Mouse (Mus musculus): ENCODE measurements around the gene Acta2. TPM values are rescaled to one million over a fixed set of nuclear protein-coding genes. Genes with fewer than 3 reads are reported as not detected.

Gene Acta2
- polyA plus RNA-seq, 1 experiment, result 2,495 TPM

DNA sequence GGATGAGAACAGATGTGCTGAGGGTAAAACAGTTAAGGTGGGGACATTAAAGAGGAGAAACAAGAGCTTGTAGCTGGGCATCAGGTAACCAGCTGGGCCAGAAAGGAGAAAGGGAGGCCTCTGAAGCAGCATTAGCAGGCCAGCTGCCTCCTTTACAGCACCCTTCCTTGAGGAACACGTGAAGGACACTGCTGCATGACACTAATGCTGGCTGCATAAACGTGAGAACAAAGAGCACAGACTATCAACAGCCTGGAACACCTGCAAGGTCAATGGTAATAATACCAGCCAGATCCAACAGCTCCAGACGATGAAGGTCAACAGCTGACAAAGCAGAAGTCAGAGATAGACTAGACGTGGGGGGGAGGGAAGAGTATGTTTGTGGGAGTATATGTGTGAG is 41.3 kb downstream of the Acta2 start:
- Histone ChIP-seq H3K36me3 (ENCODE audit: control insufficient read depth, insufficient read depth) (peaks cover 8% of the 10 kb centered on the region), H3ac (ENCODE audit: control insufficient read depth, insufficient read length) (no peak overlapping the region), H3K27me3 (ENCODE audit: control insufficient read depth, insufficient read depth, insufficient read length) (no peaks in the 10 kb centered on the region), H3K4me2 (ENCODE audit: low read depth) (no peak overlapping the region), H3K79me2 (ENCODE audit: control insufficient read depth, insufficient read depth) (peaks cover 61% of the 10 kb centered on the region), H3K4me3 (no peak overlapping the region)
- peak in 1 of 3 experiments; percentile 24 for TF ChIP-seq MYOD1 (IDR thresholded peaks at IDR 0.05; ENCODE audit: control insufficient read depth in 1 of 3, insufficient read length in 2 of 3, low read depth in 2 of 3)
- TF ChIP-seq USF1 (IDR thresholded peaks at IDR 0.05; ENCODE audit: low read depth), result no peak

- TF ChIP-seq POLR2A (IDR thresholded peaks at IDR 0.05; ENCODE audit: insufficient read length, low read depth) (no peak), REST (IDR thresholded peaks at IDR 0.05; ENCODE audit: insufficient read depth, insufficient read length) (no peak), MAX (IDR thresholded peaks at IDR 0.05; ENCODE audit: low read depth) (no peak), POLR2AphosphoS2 (IDR thresholded peaks at IDR 0.05; ENCODE audit: insufficient read length, low read depth) (no peak)
- Histone ChIP-seq H3K36me3 (ENCODE audit: control insufficient read depth, insufficient read depth) (peaks cover 8% of the 10 kb centered on the region), H3K79me2 (ENCODE audit: control insufficient read depth, insufficient read depth) (peaks cover 68% of the 10 kb centered on the region), H3ac (ENCODE audit: control insufficient read depth, insufficient read length) (no peak overlapping the region), H3K4me2 (ENCODE audit: low read depth) (no peak overlapping the region), H3K27me3 (ENCODE audit: control insufficient read depth, insufficient read depth, insufficient read length) (no peaks in the 10 kb centered on the region), H3K4me3 (no peak overlapping the region)
Observed at GRCm38 (mm10) chr19:34213251-34213645, 42.1 kb downstream of the Acta2 start.

GRCm38 (mm10) chr19:34212489-34213250 is 42.7 kb downstream of the Acta2 start:
- no peak for TF ChIP-seq MYOG (IDR thresholded peaks at IDR 0.05; ENCODE audit: control insufficient read depth in 1 of 3, insufficient read depth in 1 of 3, insufficient read length in 2 of 3, low read depth in 2 of 3)
- TF ChIP-seq REST (IDR thresholded peaks at IDR 0.05; ENCODE audit: insufficient read depth, insufficient read length), result no peak
- TF ChIP-seq POLR2AphosphoS2 (IDR thresholded peaks at IDR 0.05; ENCODE audit: insufficient read length, low read depth), result no peak
- TF ChIP-seq CEBPB (IDR thresholded peaks at IDR 0.05; ENCODE audit: insufficient read depth, poor library complexity, severe bottlenecking), result no peak
- TF ChIP-seq TCF3 (IDR thresholded peaks at IDR 0.05; ENCODE audit: insufficient read length, low read depth), result no peak
- TF ChIP-seq E2F4 (IDR thresholded peaks at IDR 0.05; ENCODE audit: insufficient read depth), result no peak
- TF ChIP-seq MYOD1 (IDR thresholded peaks at IDR 0.05; ENCODE audit: control insufficient read depth in 1 of 3, insufficient read length in 2 of 3, low read depth in 2 of 3), result no peak
- TF ChIP-seq USF1 (IDR thresholded peaks at IDR 0.05; ENCODE audit: low read depth), result no peak
- no peak for TF ChIP-seq TCF12 (IDR thresholded peaks at IDR 0.05; ENCODE audit: insufficient read depth, poor library complexity, severe bottlenecking)
- no peak for TF ChIP-seq MAX (IDR thresholded peaks at IDR 0.05; ENCODE audit: low read depth)
- no peak for TF ChIP-seq POLR2A (IDR thresholded peaks at IDR 0.05; ENCODE audit: insufficient read length, low read depth)
- TF ChIP-seq SRF (IDR thresholded peaks at IDR 0.05; ENCODE audit: control insufficient read depth, insufficient read length, low read depth), result no peak
- peaks cover 70% of the 10 kb centered on the region for H3K79me2 ChIP-seq (ENCODE audit: control insufficient read depth, insufficient read depth)

DNA sequence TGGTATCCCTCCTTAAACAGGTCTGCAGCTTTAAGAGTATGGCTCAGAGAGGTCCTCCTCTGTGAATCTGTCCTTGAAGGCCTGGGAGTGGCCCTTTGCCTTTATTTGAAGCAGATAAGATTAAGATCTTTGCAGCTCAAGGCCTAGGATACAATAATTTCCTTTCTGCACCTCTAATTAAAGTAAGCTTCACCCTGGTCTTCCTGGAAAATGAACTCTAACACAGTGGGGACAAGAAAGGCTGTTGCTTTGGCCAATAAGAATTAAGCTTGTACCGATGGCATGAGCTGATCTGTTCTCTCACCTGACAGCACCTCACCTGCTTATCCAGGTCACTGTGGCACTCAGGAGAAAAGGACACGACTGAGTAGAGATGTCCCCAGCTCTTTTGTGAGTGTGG is 44.5 kb downstream of the Acta2 start:
- Histone ChIP-seq H3K4me2 (ENCODE audit: low read depth) (no peak overlapping the region), H3K36me3 (ENCODE audit: control insufficient read depth, insufficient read depth) (no peaks in the 10 kb centered on the region), H3ac (ENCODE audit: control insufficient read depth, insufficient read length) (no peak overlapping the region), H3K4me3 (no peak overlapping the region), H3K79me2 (ENCODE audit: control insufficient read depth, insufficient read depth) (peaks cover 76% of the 10 kb centered on the region), H3K27me3 (ENCODE audit: control insufficient read depth, insufficient read depth, insufficient read length) (no peaks in the 10 kb centered on the region)
- TF ChIP-seq SRF (IDR thresholded peaks at IDR 0.05; ENCODE audit: control insufficient read depth, insufficient read length, low read depth), result no peak
- no peak for TF ChIP-seq REST (IDR thresholded peaks at IDR 0.05; ENCODE audit: insufficient read depth, insufficient read length)
- no peak for TF ChIP-seq POLR2A (IDR thresholded peaks at IDR 0.05; ENCODE audit: insufficient read length, low read depth)
- TF ChIP-seq CEBPB (IDR thresholded peaks at IDR 0.05; ENCODE audit: insufficient read depth, poor library complexity, severe bottlenecking), result no peak
- TF ChIP-seq MYOG (IDR thresholded peaks at IDR 0.05; ENCODE audit: control insufficient read depth in 1 of 3, insufficient read depth in 1 of 3, insufficient read length in 2 of 3, low read depth in 2 of 3), result no peak
- TF ChIP-seq TCF3 (IDR thresholded peaks at IDR 0.05; ENCODE audit: insufficient read length, low read depth), result no peak
- no peak for TF ChIP-seq POLR2AphosphoS2 (IDR thresholded peaks at IDR 0.05; ENCODE audit: insufficient read length, low read depth)
- TF ChIP-seq TCF12 (IDR thresholded peaks at IDR 0.05; ENCODE audit: insufficient read depth, poor library complexity, severe bottlenecking), result no peak
- no peak for TF ChIP-seq MYOD1 (IDR thresholded peaks at IDR 0.05; ENCODE audit: control insufficient read depth in 1 of 3, insufficient read length in 2 of 3, low read depth in 2 of 3)
- TF ChIP-seq USF1 (IDR thresholded peaks at IDR 0.05; ENCODE audit: low read depth), result no peak
- no peak for TF ChIP-seq MAX (IDR thresholded peaks at IDR 0.05; ENCODE audit: low read depth)
- TF ChIP-seq E2F4 (IDR thresholded peaks at IDR 0.05; ENCODE audit: insufficient read depth), result no peak

More at GRCm38 (mm10) chr19:34212489-34213250, 42.7 kb downstream of the Acta2 start:
- H3K27me3 ChIP-seq (ENCODE audit: control insufficient read depth, insufficient read depth, insufficient read length), result no peaks in the 10 kb centered on the region
- no peak overlapping the region for H3K4me3 ChIP-seq
- H3K4me2 ChIP-seq (ENCODE audit: low read depth), result no peak overlapping the region
- H3ac ChIP-seq (ENCODE audit: control insufficient read depth, insufficient read length), result no peak overlapping the region
- H3K36me3 ChIP-seq (ENCODE audit: control insufficient read depth, insufficient read depth), result peaks cover 4% of the 10 kb centered on the region

DNA sequence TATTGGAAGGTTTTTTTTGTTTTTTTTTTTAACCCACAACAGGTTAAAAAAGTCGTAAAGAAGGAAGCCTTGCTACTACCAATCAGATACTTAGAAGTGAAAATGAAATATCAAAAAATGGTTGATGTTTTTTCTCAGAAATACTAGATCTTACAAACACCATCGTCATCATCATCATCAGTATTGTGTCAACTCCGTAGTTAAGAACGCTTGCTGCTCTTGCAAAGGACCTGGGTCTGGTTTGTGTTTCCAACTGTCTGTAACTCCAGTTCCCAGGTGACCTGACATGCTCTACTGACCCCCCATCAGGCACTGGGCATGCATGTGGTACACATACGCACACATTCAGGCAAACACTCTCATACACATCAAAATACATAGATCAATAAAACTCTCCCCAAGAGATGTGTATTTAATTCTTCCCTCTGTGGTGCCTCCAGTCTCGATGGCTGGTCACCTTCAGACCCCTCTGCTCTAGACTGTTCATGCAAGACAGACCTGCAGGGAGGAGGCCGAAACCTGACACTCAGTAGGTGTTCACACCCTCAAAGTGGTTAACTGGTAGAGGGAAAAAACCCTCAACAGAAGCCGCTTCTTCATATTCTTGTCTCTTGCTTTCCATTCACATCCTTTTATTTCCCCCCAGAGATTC is 45.3 kb downstream of the Acta2 start:
- no peaks in the 10 kb centered on the region for H3K36me3 ChIP-seq (ENCODE audit: control insufficient read depth, insufficient read depth)
- peak overlapping the region; percentile 7 for H3K4me2 ChIP-seq (ENCODE audit: low read depth)
- no peak overlapping the region for H3ac ChIP-seq (ENCODE audit: control insufficient read depth, insufficient read length)
- no peaks in the 10 kb centered on the region for H3K27me3 ChIP-seq (ENCODE audit: control insufficient read depth, insufficient read depth, insufficient read length)
- H3K79me2 ChIP-seq (ENCODE audit: control insufficient read depth, insufficient read depth), result peaks cover 78% of the 10 kb centered on the region
- H3K4me3 ChIP-seq, result no peak overlapping the region
- no peak for TF ChIP-seq REST (IDR thresholded peaks at IDR 0.05; ENCODE audit: insufficient read depth, insufficient read length)
- TF ChIP-seq SRF (IDR thresholded peaks at IDR 0.05; ENCODE audit: control insufficient read depth, insufficient read length, low read depth), result no peak
- TF ChIP-seq CEBPB (IDR thresholded peaks at IDR 0.05; ENCODE audit: insufficient read depth, poor library complexity, severe bottlenecking), result no peak
- no peak for TF ChIP-seq MYOG (IDR thresholded peaks at IDR 0.05; ENCODE audit: control insufficient read depth in 1 of 3, insufficient read depth in 1 of 3, insufficient read length in 2 of 3, low read depth in 2 of 3)
- no peak for TF ChIP-seq TCF12 (IDR thresholded peaks at IDR 0.05; ENCODE audit: insufficient read depth, poor library complexity, severe bottlenecking)
- TF ChIP-seq POLR2A (IDR thresholded peaks at IDR 0.05; ENCODE audit: insufficient read length, low read depth), result no peak
- no peak for TF ChIP-seq MAX (IDR thresholded peaks at IDR 0.05; ENCODE audit: low read depth)

All from myocyte (in vitro differentiated cells).